Mouse (Mus musculus): ENCODE measurements around the gene Klhl10. TPM values are rescaled to one million over a fixed set of nuclear protein-coding genes. Genes with fewer than 3 reads are reported as not detected.

The Klhl10 gene
- polyA plus RNA-seq, 1 experiment from 2014 or later = 0.22 TPM

DNA sequence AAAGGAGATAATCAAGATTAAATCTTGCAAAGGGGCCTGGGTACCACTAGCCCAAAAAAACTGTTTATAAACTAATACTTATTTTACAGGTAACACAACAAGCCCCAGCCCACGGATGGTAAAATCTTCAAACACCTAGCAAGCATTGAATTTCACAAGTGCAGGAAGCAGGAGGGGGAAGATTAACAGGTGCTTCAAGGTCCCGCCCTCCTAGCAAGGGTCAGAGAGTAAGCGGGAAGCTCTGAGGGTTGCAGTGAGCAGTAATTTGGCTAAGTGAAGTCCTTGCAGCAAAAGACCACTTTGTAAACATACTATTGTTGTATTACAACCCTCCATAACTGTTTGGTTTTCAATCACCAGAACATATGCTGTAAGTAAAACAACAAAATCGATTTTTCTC is 15.5 kb downstream of the Klhl10 start:
- H3K9ac ChIP-seq (ENCODE audit: low read length) = no peak overlapping the region
- DNase-seq (ENCODE audit: low spot score) (no peak), ATAC-seq (ENCODE audit: low FRiP score, low TSS enrichment) (no peak)
- no peaks in the 10 kb centered on the region for H3K9me3 ChIP-seq (ENCODE audit: control insufficient read depth, low read length)
- H3K36me3 ChIP-seq (ENCODE audit: control insufficient read depth, insufficient read depth, low read length) = peaks cover 2% of the 10 kb centered on the region; the same call in 1 of the 2 replicates
- H3K27me3 ChIP-seq (ENCODE audit: control insufficient read depth, insufficient read depth, low read length) = no peaks in the 10 kb centered on the region
- WGBS = 62% methylated on average over 4 of the region's 4 CpGs
- TF ChIP-seq CTCF (IDR thresholded peaks at IDR 0.05; ENCODE audit: low read depth) = no peak
- TF ChIP-seq EP300 (optimal IDR thresholded peaks at IDR 0.05) = no peak
- no peak overlapping the region for H3K27ac ChIP-seq (replicated peaks)
- no peak overlapping the region for H3K4me2 ChIP-seq (replicated peaks; ENCODE audit: low read depth)
- no peak overlapping the region for H3K4me3 ChIP-seq (ENCODE audit: low read depth, low read length)
- no peaks in the 10 kb centered on the region for H3K4me1 ChIP-seq (replicated peaks; ENCODE audit: control insufficient read depth, insufficient read depth)

DNA sequence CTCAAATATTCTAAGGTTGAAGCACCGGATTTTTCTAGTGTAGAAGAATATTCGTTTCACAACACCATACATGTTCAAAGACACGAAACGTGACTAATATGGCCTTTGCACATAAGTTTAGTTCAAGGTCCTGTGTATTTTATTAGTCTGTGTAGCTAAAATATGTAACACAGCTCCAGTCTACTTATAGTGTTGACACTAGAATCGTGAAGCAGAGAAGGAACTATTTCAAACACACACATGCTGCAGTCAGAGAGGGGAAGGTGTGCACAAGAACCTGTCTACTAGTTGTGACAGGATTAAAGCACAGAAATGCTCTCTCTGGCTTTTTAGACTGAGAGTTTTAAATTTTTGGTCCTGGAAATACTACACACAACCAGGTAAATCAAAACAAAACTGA is 16.0 kb downstream of the Klhl10 start:
- no peak overlapping the region for H3K27ac ChIP-seq (replicated peaks)
- no peaks in the 10 kb centered on the region for H3K9me3 ChIP-seq (ENCODE audit: control insufficient read depth, low read length)
- no peak for DNase-seq (ENCODE audit: low spot score)
- no peaks in the 10 kb centered on the region for H3K27me3 ChIP-seq (ENCODE audit: control insufficient read depth, insufficient read depth, low read length)
- no peak overlapping the region for H3K9ac ChIP-seq (ENCODE audit: low read length)
- 71% methylated on average over 5 of the region's 5 CpGs for WGBS
- 0 out of 2 replicates have a peak, but pooled peaks have one; percentile 40 for ATAC-seq (ENCODE audit: low FRiP score, low TSS enrichment)
- no peak for TF ChIP-seq EP300 (optimal IDR thresholded peaks at IDR 0.05)
- H3K4me2 ChIP-seq (replicated peaks; ENCODE audit: low read depth) = no peak overlapping the region
- H3K4me1 ChIP-seq (replicated peaks; ENCODE audit: control insufficient read depth, insufficient read depth) = no peaks in the 10 kb centered on the region
- no peak overlapping the region for H3K4me3 ChIP-seq (ENCODE audit: low read depth, low read length)
- H3K36me3 ChIP-seq (ENCODE audit: control insufficient read depth, insufficient read depth, low read length) = peaks cover 4% of the 10 kb centered on the region; the same call in 1 of the 2 replicates

DNA sequence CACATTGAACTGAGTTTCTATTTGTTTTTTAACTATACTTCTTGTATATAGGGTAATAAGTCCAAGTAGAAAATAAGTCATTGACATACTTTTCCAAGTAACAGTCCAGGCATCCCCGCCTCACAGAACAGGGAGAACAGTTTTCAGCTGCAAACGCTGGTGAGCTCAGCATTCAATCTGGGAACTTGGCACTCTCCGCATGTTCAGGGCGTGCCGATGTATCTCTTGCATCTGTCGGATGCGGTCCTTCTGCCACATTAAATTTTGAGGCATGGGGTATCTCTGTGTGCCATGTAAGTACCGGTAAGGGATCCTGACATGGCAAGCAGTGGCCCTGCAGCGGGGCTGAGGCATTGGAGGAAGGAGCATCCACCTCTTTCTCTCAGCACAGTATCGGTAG is 21.0 kb downstream of the Klhl10 start:
- 83% methylated on average over 10 of the region's 10 CpGs for WGBS
- Histone ChIP-seq H3K36me3 (ENCODE audit: control insufficient read depth, insufficient read depth, low read length) (peaks cover 4% of the 10 kb centered on the region; the same call in 1 of the 2 replicates), H3K27ac (replicated peaks) (no peak overlapping the region), H3K4me1 (replicated peaks; ENCODE audit: control insufficient read depth, insufficient read depth) (no peaks in the 10 kb centered on the region), H3K27me3 (ENCODE audit: control insufficient read depth, insufficient read depth, low read length) (no peaks in the 10 kb centered on the region), H3K4me3 (ENCODE audit: low read depth, low read length) (no peak overlapping the region), H3K9me3 (ENCODE audit: control insufficient read depth, low read length) (no peaks in the 10 kb centered on the region), H3K9ac (ENCODE audit: low read length) (no peak overlapping the region), H3K4me2 (replicated peaks; ENCODE audit: low read depth) (no peak overlapping the region)
- DNase-seq (ENCODE audit: low spot score) (no peak), ATAC-seq (ENCODE audit: low FRiP score, low TSS enrichment) (no peak)
- no peak for TF ChIP-seq CTCF (IDR thresholded peaks at IDR 0.05; ENCODE audit: low read depth)
- TF ChIP-seq EP300 (optimal IDR thresholded peaks at IDR 0.05) = no peak

DNA sequence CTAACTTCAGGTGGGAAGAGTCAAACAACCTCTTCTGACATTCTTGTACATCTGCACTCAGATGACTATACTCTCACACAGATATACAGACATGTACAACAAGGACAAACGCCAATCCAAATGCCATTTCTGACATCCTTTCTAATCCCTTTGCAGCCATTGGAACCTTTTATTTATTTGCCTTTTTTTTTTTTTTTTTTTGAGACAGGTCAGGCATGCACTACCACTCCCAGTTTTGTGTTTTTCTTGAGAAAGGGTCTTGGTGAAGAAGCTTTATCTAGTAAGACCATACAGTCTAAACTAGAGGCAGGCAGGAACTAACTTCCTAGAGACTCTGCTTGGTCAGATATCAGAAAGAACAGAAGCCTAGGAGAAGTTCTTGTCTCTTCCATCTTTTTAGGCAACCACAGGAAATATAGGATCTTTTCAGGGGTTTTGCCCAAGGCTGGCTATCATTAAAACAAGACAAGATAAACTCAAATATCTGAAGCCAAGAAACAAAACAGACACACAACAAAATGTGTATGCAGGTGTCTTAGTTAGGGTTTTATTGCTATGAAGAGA is 23.6 kb downstream of the Klhl10 start:
- Histone ChIP-seq H3K27ac (replicated peaks) (no peak overlapping the region), H3K27me3 (ENCODE audit: control insufficient read depth, insufficient read depth, low read length) (no peaks in the 10 kb centered on the region), H3K9me3 (ENCODE audit: control insufficient read depth, low read length) (no peaks in the 10 kb centered on the region), H3K4me2 (replicated peaks; ENCODE audit: low read depth) (no peak overlapping the region), H3K4me3 (ENCODE audit: low read depth, low read length) (no peak overlapping the region), H3K9ac (ENCODE audit: low read length) (no peak overlapping the region), H3K4me1 (replicated peaks; ENCODE audit: control insufficient read depth, insufficient read depth) (no peaks in the 10 kb centered on the region), H3K36me3 (ENCODE audit: control insufficient read depth, insufficient read depth, low read length) (peaks cover 4% of the 10 kb centered on the region; the same call in 1 of the 2 replicates)
- DNase-seq (ENCODE audit: low spot score) (no peak), ATAC-seq (ENCODE audit: low FRiP score, low TSS enrichment) (no peak)
- 82% methylated on average over 1 of the region's 1 CpGs for WGBS
- no peak for TF ChIP-seq EP300 (optimal IDR thresholded peaks at IDR 0.05)
- TF ChIP-seq CTCF (IDR thresholded peaks at IDR 0.05; ENCODE audit: low read depth) = no peak

DNA sequence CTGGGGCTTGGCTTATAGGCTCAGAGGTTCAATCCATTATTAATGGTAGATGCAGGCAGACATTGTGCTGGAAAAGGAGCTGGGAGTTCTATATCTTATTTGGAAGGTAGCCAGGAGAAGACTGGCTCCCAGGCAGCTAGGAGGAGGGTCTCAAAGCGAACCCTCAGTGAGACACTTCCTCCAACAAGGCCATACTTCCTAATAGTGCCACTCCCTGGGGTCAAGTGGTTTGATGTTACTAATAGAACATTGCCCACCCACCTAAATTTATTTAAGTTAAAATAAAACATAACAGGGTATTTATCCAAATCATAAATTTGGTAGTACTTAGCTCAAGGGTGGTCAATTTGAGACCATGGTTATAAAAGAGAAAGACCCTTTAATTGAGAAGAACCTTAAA is 24.1 kb downstream of the Klhl10 start:
- DNase-seq (ENCODE audit: low spot score) = no peak
- H3K4me3 ChIP-seq (ENCODE audit: low read depth, low read length) = no peak overlapping the region
- H3K9me3 ChIP-seq (ENCODE audit: control insufficient read depth, low read length) = no peaks in the 10 kb centered on the region
- no peak overlapping the region for H3K27ac ChIP-seq (replicated peaks)
- H3K4me2 ChIP-seq (replicated peaks; ENCODE audit: low read depth) = no peak overlapping the region
- no peak for TF ChIP-seq EP300 (optimal IDR thresholded peaks at IDR 0.05)
- 62% methylated on average over 1 of the region's 1 CpGs for WGBS
- no peaks in the 10 kb centered on the region for H3K4me1 ChIP-seq (replicated peaks; ENCODE audit: control insufficient read depth, insufficient read depth)
- ATAC-seq (ENCODE audit: low FRiP score, low TSS enrichment) = no peak
- no peak overlapping the region for H3K9ac ChIP-seq (ENCODE audit: low read length)
- peaks cover 4% of the 10 kb centered on the region; the same call in 1 of the 2 replicates for H3K36me3 ChIP-seq (ENCODE audit: control insufficient read depth, insufficient read depth, low read length)
- H3K27me3 ChIP-seq (ENCODE audit: control insufficient read depth, insufficient read depth, low read length) = no peaks in the 10 kb centered on the region

DNA sequence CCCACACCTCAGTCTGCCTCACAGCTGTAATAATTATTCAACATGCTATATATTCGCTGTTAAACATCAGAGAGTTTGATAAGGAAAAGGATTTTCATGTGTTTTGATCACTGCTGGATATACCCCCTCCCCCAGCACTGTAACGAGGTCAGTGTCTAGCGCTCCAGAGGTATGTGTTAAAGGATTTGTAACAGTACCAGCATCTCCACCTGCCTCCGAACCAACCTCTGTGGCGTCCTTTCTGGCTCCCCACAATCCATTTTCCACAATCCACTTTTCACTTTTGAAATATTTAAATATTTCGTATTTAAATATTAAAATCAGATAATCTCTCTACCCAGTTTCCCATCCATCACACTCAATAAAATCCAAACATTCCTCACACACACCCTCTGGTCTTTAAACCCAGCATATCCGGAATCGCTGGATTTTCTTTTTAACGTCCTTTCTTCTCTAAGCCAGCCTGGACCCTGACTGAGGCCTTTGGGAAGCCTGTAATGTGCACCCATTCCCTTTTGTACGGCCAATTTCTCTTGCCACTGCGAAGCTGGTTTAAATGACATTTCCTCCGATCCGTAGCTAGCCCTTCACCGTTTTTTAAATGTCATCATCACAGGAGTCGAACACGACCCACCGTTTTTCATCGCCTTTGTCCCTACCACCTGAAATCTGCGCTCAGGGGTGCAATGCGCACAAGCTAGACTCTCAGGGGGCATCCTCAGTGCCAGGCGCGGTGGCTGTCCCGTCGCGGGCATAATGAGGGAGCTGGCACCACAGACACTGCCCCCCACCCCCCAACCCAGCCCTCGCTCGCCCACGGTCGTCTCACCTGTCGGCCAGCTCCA is 29.9 kb downstream of the Klhl10 start:
- Histone ChIP-seq H3K27me3 (ENCODE audit: control insufficient read depth, insufficient read depth, low read length) (no peaks in the 10 kb centered on the region), H3K36me3 (ENCODE audit: control insufficient read depth, insufficient read depth, low read length) (0 out of 2 replicates have a peak, but pooled peaks cover 3% of the 10 kb centered on the region), H3K4me2 (replicated peaks; ENCODE audit: low read depth) (peak overlapping the region; percentile 99), H3K4me1 (replicated peaks; ENCODE audit: control insufficient read depth, insufficient read depth) (0 out of 2 replicates have a peak, but pooled peaks cover 3% of the 10 kb centered on the region), H3K4me3 (ENCODE audit: low read depth, low read length) (peak overlapping the region; percentile 77), H3K27ac (replicated peaks) (peak overlapping the region; percentile 86), H3K9me3 (ENCODE audit: control insufficient read depth, low read length) (no peaks in the 10 kb centered on the region), H3K9ac (ENCODE audit: low read length) (peak overlapping the region; percentile 86)
- no peak for DNase-seq (ENCODE audit: low spot score)
- no peak for ATAC-seq (ENCODE audit: low FRiP score, low TSS enrichment)
- TF ChIP-seq EP300 (optimal IDR thresholded peaks at IDR 0.05) = no peak
- 3% methylated on average over 30 of the region's 30 CpGs for WGBS
